Mouse (Mus musculus) lung, embryonic 14.5 days (tissue): ENCODE measurements around the gene Ttc39a. TPM values are rescaled to one million over a fixed set of nuclear protein-coding genes. Genes with fewer than 3 reads are reported as not detected.

Experiments used
- ATAC-seq: fragments of 200-750 bp; cut with Nextera tagmentation; 2 replicates; pipeline ENCODE4 v1.8.0; 2017; ENCODE audit warnings: mild to moderate bottlenecking, moderate TSS enrichment, moderate library complexity; ENCODE audit not compliant: insufficient read depth
- DNase-seq: peaks from one replicate; pipeline ENCODE4 v3.0.0-alpha.2; 2015
- H3K27ac ChIP-seq: fragments of 300-500 bp; sonication (generic); 2 replicates; pipeline ENCODE4 v1.5.1; 2014; ENCODE audit warnings: low read depth, mild to moderate bottlenecking, moderate library complexity
- H3K27me3 ChIP-seq: fragments of 300-500 bp; sonication (generic); 2 replicates; pipeline ENCODE4 v1.6.1; 2014; ENCODE audit warnings: low read length, control low read depth; ENCODE audit not compliant: insufficient read depth
- H3K36me3 ChIP-seq: fragments of 300-500 bp; sonication (generic); 2 replicates; pipeline ENCODE4 v1.6.1; 2014; ENCODE audit warnings: control low read depth; ENCODE audit not compliant: insufficient read depth
- H3K4me1 ChIP-seq: fragments of 300-500 bp; sonication (generic); 2 replicates; pipeline ENCODE4 v1.6.1; 2014; ENCODE audit warnings: antibody characterized with exemption, control low read depth; ENCODE audit not compliant: insufficient read depth
- H3K4me2 ChIP-seq: fragments of 300-500 bp; sonication (generic); 2 replicates; pipeline ENCODE4 v1.6.1; 2014; ENCODE audit warnings: mild to moderate bottlenecking
- H3K4me3 ChIP-seq: fragments of 300-500 bp; sonication (generic); 2 replicates; pipeline ENCODE4 v1.5.1; 2014; ENCODE audit warnings: low read depth, low read length
- H3K9ac ChIP-seq: fragments of 300-500 bp; sonication (generic); 2 replicates; pipeline ENCODE4 v1.6.1; 2014
- H3K9me3 ChIP-seq: fragments of 300-500 bp; sonication (generic); 2 replicates; pipeline ENCODE4 v1.6.1; 2016; ENCODE audit warnings: low read depth, low read length, control low read depth
- CTCF ChIP-seq: IDR thresholded peaks from 2 replicates; pipeline ENCODE4 v1.5.1; 2016; ENCODE audit warnings: antibody characterized with exemption, low read depth
- WGBS: fragments of 180-500 bp; shearing (Covaris S2); extraction: QIAGEN DNeasy Blood & Tissue Kit; methylation state at CpG from one replicate; pipeline ENCODE4 v1.1.7; 2014; 5-methylcytosine and 5-hydroxymethylcytosine counted together
- polyA plus RNA-seq: library from polyadenylated mRNA; unstranded; fragments of >200 nt; fragmentation: Nextera tagmentation; extraction: Ambion mirVana; gene quantifications from 2 replicates; pipeline ENCODE4 v1.2.1, GENCODE M21; 2014

Ttc39a gene
- polyA plus RNA-seq, 1 experiment from 2014 or later = 5.9 TPM

DNA sequence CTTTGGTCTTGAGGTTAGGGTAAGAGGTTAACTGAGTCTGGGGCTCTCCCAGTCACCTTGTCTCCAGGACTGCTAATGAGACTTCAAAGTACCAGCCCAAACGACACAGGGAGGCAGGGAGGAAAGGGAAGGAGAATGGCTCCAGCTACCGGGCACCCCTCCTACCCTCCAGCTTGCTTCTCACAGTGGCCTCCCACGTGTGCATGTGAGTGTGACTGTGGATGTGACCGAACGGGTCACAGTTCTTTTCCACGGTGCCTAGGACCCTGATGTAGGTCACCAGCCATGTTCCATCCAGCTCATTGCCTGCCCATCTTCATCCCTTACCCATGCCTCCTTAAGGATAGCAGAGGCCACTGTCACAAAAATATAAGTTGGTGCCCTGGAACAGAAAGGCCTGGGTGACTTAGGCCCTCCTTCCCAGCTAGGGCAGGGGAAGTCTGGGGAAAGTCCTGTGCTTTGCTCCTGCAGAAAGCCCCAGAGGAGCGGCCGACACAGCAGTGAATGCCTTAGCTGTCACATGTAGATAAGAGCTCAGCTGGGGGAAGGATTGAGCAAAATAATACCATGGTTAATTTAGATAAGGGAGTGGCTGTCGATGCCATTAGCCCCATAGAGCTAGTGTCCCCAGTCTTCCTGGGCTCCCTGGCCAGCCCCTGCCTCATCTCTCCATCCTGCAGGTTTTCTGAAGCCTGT lies 4.4 kb downstream of the Ttc39a start:
- Histone ChIP-seq H3K36me3 (no peaks in the 10 kb centered on the region), H3K9me3 (no peaks in the 10 kb centered on the region), H3K4me3 (no peak overlapping the region), H3K4me1 (peaks cover 6% of the 10 kb centered on the region; the same call in 1 of the 2 replicates), H3K4me2 (no peak overlapping the region; the same call in 1 of the 2 replicates), H3K9ac (no peak overlapping the region), H3K27ac (peak overlapping the region; percentile 67; the same call in 1 of the 2 replicates), H3K27me3 (no peaks in the 10 kb centered on the region)
- DNase-seq = no peak
- WGBS = 53% methylated on average over 9 of the region's 9 CpGs
- no peak for ATAC-seq
- no peak for TF ChIP-seq CTCF

DNA sequence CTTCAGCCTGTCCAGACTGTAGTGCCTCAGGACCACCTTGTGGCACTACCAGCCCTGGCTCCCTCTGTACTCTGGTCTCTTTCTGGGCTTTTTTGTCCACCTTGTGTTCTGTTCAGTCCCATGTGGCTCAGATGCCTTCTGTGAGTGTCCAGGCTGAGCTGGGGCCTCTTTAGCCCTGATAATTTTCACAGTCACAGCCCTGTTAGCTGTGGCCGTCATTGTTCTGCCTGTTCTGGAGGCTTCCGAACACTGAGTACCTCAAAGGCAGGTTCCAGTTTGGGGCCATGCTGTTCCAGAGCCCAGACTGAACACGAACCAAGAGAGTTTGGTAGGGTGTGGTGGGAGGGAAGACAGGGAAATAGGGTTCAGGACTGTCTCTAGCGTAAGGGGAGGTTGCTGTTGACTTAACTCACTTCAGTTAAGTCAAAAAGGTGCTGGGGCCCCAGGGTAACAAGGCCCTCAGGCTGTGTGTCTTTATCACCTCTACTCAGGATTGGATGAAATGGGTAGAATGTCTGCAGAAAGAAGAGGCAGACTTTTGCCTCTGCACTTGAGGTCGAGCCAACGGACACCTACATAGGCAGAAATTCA lies 5.0 kb downstream of the Ttc39a start:
- Histone ChIP-seq H3K9ac (no peak overlapping the region; the same call in 1 of the 2 replicates), H3K4me3 (no peak overlapping the region), H3K36me3 (no peaks in the 10 kb centered on the region), H3K4me1 (0 out of 2 replicates have a peak, but pooled peaks cover 1% of the 10 kb centered on the region), H3K27me3 (no peaks in the 10 kb centered on the region), H3K9me3 (no peaks in the 10 kb centered on the region), H3K4me2 (no peak overlapping the region; the same call in 1 of the 2 replicates), H3K27ac (peak overlapping the region; percentile 67; the same call in 1 of the 2 replicates)
- DNase-seq (no peak), ATAC-seq (no peak)
- WGBS = 72% methylated on average over 6 of the region's 6 CpGs
- no peak for TF ChIP-seq CTCF

DNA sequence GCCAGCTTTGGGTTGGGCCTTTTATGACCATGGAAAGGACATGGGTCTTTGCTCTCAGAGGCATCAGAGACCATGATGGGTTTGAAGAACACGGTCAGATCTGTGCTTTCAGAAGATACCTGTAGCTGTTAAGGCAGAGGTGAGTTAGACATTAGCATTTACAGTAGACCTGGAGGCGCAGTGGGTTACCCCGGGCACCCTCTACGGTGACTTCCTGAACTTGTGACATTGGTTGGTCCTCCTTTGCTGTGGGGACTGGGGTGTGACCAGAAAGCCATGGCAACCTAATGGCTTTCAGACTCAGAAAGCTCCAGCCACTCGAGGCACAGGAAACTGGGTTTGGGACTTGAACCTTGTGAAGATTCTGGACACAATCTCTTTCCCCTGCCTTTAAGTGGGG lies 5.8 kb downstream of the Ttc39a start:
- H3K4me3 ChIP-seq = no peak overlapping the region
- WGBS = 87% methylated on average over 5 of the region's 5 CpGs
- no peaks in the 10 kb centered on the region for H3K27me3 ChIP-seq
- no peaks in the 10 kb centered on the region for H3K4me1 ChIP-seq
- ATAC-seq (no peak), DNase-seq (no peak)
- no peak overlapping the region for H3K4me2 ChIP-seq
- no peak overlapping the region for H3K9ac ChIP-seq
- no peaks in the 10 kb centered on the region for H3K36me3 ChIP-seq
- H3K27ac ChIP-seq = no peak overlapping the region
- TF ChIP-seq CTCF = no peak
- H3K9me3 ChIP-seq = no peaks in the 10 kb centered on the region

DNA sequence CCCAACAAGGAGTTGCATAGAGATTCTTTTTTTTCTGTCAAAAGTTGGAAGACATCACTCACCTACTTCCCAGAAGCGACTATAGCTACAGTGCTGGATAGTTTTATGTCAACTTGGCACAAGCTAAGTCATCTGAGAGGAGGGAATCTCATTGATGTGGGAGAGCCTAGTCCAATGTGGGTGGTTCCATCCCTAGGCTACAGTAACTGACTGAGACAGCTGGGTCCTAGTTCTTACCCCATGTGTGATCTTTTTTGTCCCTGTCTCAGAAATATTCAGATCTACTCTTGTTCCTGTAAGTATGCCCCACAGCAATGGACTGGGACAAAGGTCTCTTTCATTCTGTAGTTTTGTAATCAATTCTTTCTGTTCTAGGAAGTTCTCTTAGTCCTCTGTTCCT lies 11.6 kb downstream of the Ttc39a start:
- Histone ChIP-seq H3K4me2 (no peak overlapping the region), H3K27me3 (no peaks in the 10 kb centered on the region), H3K4me1 (no peaks in the 10 kb centered on the region), H3K4me3 (no peak overlapping the region), H3K9ac (no peak overlapping the region), H3K27ac (no peak overlapping the region), H3K9me3 (no peaks in the 10 kb centered on the region), H3K36me3 (no peaks in the 10 kb centered on the region)
- no peak for TF ChIP-seq CTCF
- DNase-seq = no peak
- 75% methylated on average over 1 of the region's 1 CpGs for WGBS
- no peak for ATAC-seq

DNA sequence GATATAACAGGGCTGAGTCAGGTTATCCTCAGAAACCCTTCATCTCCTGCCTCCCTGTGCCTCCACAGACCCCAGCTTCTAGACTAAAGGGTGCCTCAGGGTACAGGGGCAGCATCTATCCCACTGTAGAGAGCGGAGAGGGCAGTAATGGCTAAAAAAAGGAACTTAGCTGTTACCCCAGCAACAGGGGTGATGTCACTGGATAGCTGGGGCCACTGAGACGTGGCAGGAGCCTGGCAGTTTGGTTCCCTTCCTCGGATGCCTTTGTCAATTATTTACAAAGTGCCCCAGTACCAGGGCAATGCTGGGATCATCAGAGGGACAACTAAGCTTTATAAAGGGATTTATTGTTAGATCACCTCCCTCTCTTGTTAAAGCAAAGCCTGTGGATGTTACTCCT lies 12.6 kb downstream of the Ttc39a start:
- Histone ChIP-seq H3K4me3 (no peak overlapping the region), H3K4me2 (no peak overlapping the region), H3K27me3 (no peaks in the 10 kb centered on the region), H3K9me3 (no peaks in the 10 kb centered on the region), H3K4me1 (no peaks in the 10 kb centered on the region), H3K9ac (no peak overlapping the region), H3K36me3 (no peaks in the 10 kb centered on the region), H3K27ac (no peak overlapping the region)
- no peak for ATAC-seq
- 31% methylated on average over 3 of the region's 3 CpGs for WGBS
- DNase-seq = no peak
- no peak for TF ChIP-seq CTCF

DNA sequence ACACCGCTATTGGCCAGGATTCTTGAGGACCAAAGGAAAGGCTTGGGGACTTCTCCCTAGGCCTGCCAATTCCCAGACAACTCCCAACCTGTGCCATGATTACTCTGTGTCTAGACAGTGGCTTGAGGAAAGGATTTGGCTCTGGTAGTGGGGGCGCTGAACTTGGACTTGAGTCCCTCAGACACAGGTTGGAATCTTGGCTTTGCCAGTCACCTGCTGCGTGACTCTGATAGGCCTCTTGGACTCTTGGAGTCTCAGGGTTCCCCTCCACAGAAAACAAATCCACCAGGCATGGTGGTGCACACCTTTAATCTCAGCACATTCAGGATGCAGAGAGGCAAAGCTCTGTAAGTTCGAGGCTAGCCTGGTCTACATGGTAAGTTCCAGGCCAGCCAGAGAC lies 13.1 kb downstream of the Ttc39a start:
- H3K4me2 ChIP-seq = no peak overlapping the region
- H3K4me1 ChIP-seq = no peaks in the 10 kb centered on the region
- no peak for TF ChIP-seq CTCF
- no peaks in the 10 kb centered on the region for H3K9me3 ChIP-seq
- WGBS = 86% methylated on average over 4 of the region's 4 CpGs
- DNase-seq = no peak
- no peak overlapping the region for H3K4me3 ChIP-seq
- no peaks in the 10 kb centered on the region for H3K27me3 ChIP-seq
- no peak for ATAC-seq
- H3K36me3 ChIP-seq = no peaks in the 10 kb centered on the region
- H3K27ac ChIP-seq = no peak overlapping the region
- H3K9ac ChIP-seq = no peak overlapping the region

DNA sequence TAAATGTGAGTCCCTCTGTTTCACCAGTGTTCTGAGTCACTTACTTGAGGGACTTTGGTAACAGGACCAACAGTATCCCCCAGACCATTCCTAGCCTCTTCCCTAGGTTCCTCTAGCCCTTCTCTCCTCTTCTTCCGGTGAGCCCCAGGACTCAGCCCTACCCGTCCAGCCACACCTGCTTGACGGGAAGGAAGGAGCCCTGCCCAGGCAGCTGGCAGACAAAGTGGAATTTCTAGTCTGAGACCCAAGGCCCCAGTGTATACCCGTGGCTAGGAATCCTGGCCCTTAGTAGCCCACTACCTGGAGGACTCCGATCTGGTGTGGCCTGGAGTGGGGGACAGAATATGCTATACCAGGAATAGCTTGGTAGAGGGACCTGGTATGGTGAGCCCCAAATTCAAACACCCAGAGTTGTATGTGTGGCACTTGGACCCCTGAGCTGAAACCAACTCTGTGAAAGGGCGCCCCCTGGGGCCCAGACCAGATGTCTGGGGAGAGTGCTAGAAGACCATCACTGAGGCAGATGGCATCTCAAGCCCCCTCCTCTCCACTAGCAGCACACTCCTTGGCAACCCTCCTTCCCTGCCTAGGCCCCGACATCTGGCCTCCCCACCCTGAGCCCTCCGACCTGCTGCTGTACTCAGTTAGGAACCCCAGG lies 13.8 kb downstream of the Ttc39a start:
- ATAC-seq (0 out of 2 replicates have a peak, but pooled peaks have one; percentile 25), DNase-seq (peak; percentile 42)
- H3K9ac ChIP-seq = no peak overlapping the region
- H3K36me3 ChIP-seq = no peaks in the 10 kb centered on the region
- H3K9me3 ChIP-seq = no peaks in the 10 kb centered on the region
- no peak overlapping the region for H3K27ac ChIP-seq
- WGBS = 60% methylated on average over 8 of the region's 8 CpGs
- H3K4me2 ChIP-seq = no peak overlapping the region
- no peaks in the 10 kb centered on the region for H3K27me3 ChIP-seq
- H3K4me1 ChIP-seq = no peaks in the 10 kb centered on the region
- no peak overlapping the region for H3K4me3 ChIP-seq
- peak; percentile 45 for TF ChIP-seq CTCF
